Mouse (Mus musculus) testis, adult 2 months (tissue): ENCODE results near the gene Prph.

ENCODE experiments used
- CTCF ChIP-seq: fragments of 200-500 bp; IDR thresholded peaks from 2 replicates; pipeline ENCODE4 v1.5.1; 2012; ENCODE audit warnings: low read depth, mild to moderate bottlenecking, inconsistent platforms, low read length, moderate library complexity; ENCODE audit not compliant: control insufficient read depth, insufficient read depth, insufficient replicate concordance
- POLR2A ChIP-seq: fragments of 200-500 bp; IDR thresholded peaks from 2 replicates; pipeline ENCODE4 v1.6.1; 2012; ENCODE audit warnings: low read depth, mild to moderate bottlenecking, inconsistent platforms, low read length, moderate library complexity; ENCODE audit not compliant: control insufficient read depth

GRCm38 (mm10) chr15:99029619-99030584 is 25.1 kb upstream of the Prph start, which contains the start of gene Tuba1c:
- no peak for TF ChIP-seq CTCF
- peak; percentile 71 for TF ChIP-seq POLR2A
